Mouse (Mus musculus) myocyte (in vitro differentiated cells): ENCODE data around the gene Pam16. TPM values are rescaled to one million over a fixed set of nuclear protein-coding genes. Genes with fewer than 3 reads are reported as not detected.
A peak's percentile ranks its signal among the peaks of the same experiment; 100 is the strongest.

Source experiments
- H3K27me3 ChIP-seq: one replicate; pipeline ENCODE4 v1.6.1; 2011; ENCODE audit not compliant: control insufficient read depth, insufficient read depth, insufficient read length
- H3K36me3 ChIP-seq: one replicate; pipeline ENCODE4 v1.6.1; 2011; ENCODE audit not compliant: control insufficient read depth, insufficient read depth
- H3K4me2 ChIP-seq: one replicate; pipeline ENCODE4 v1.6.1; 2011; ENCODE audit warnings: low read depth, control low read depth
- H3K4me3 ChIP-seq: one replicate; pipeline ENCODE4 v1.5.1; 2011; ENCODE audit warnings: mild to moderate bottlenecking, control low read depth, moderate library complexity
- H3K79me2 ChIP-seq: one replicate; pipeline ENCODE4 v1.6.1; 2011; ENCODE audit not compliant: control insufficient read depth, insufficient read depth
- H3ac ChIP-seq: one replicate; pipeline ENCODE4 v1.6.1; 2011; ENCODE audit not compliant: control insufficient read depth, insufficient read length
- E2F4 ChIP-seq: IDR thresholded peaks from one replicate; pipeline ENCODE4 v1.6.1; 2011; ENCODE audit warnings: mild to moderate bottlenecking, control low read depth, moderate library complexity; ENCODE audit not compliant: insufficient read depth
- MAX ChIP-seq: IDR thresholded peaks from one replicate; pipeline ENCODE4 v1.6.1; 2011; ENCODE audit warnings: low read depth, mild to moderate bottlenecking, control low read depth
- MYOD1 ChIP-seq, 3 experiments: IDR thresholded peaks; one replicate each; pipeline ENCODE4 v1.6.1; 2011; ENCODE audit warnings: control low read depth in 2 of 3, low read depth in 2 of 3, mild to moderate bottlenecking in 2 of 3, moderate library complexity in 1 of 3; ENCODE audit not compliant: insufficient read length in 2 of 3, control insufficient read depth in 1 of 3
- MYOG ChIP-seq, 3 experiments: IDR thresholded peaks; one replicate each; pipeline ENCODE4 v1.6.1; 2011; ENCODE audit warnings: control low read depth in 2 of 3, low read depth in 2 of 3, mild to moderate bottlenecking in 2 of 3; ENCODE audit not compliant: insufficient read length in 2 of 3, control insufficient read depth in 1 of 3, insufficient read depth in 1 of 3
- POLR2A ChIP-seq: IDR thresholded peaks from one replicate; pipeline ENCODE4 v1.6.1; 2011; ENCODE audit warnings: low read depth, mild to moderate bottlenecking, control low read depth, moderate library complexity; ENCODE audit not compliant: insufficient read length
- POLR2AphosphoS2 ChIP-seq: IDR thresholded peaks from one replicate; pipeline ENCODE4 v1.6.1; 2011; ENCODE audit warnings: low read depth, control low read depth; ENCODE audit not compliant: insufficient read length
- REST ChIP-seq: IDR thresholded peaks from one replicate; pipeline ENCODE4 v1.6.1; 2011; ENCODE audit warnings: mild to moderate bottlenecking, control low read depth, moderate library complexity; ENCODE audit not compliant: insufficient read depth, insufficient read length
- SRF ChIP-seq: IDR thresholded peaks from one replicate; pipeline ENCODE4 v1.6.1; 2011; ENCODE audit warnings: low read depth; ENCODE audit not compliant: control insufficient read depth, insufficient read length
- TCF12 ChIP-seq: IDR thresholded peaks from one replicate; pipeline ENCODE4 v1.6.1; 2011; ENCODE audit warnings: mild to moderate bottlenecking, control low read depth; ENCODE audit not compliant: poor library complexity, insufficient read depth, severe bottlenecking
- TCF3 ChIP-seq: IDR thresholded peaks from one replicate; pipeline ENCODE4 v1.6.1; 2011; ENCODE audit warnings: low read depth, control low read depth; ENCODE audit not compliant: insufficient read length
- USF1 ChIP-seq: IDR thresholded peaks from one replicate; pipeline ENCODE4 v1.6.1; 2011; ENCODE audit warnings: low read depth, mild to moderate bottlenecking, control low read depth, moderate library complexity
- polyA plus RNA-seq: library from polyadenylated mRNA; unstranded; fragments of >200 nt; fragmentation: generic; extraction: Trizol; gene quantifications from one replicate; pipeline ENCODE4 v1.2.1, GENCODE M21; 2012; ENCODE audit warnings: missing spikeins

The Pam16 gene
- polyA plus RNA-seq, 1 experiment: 98.6 TPM

DNA sequence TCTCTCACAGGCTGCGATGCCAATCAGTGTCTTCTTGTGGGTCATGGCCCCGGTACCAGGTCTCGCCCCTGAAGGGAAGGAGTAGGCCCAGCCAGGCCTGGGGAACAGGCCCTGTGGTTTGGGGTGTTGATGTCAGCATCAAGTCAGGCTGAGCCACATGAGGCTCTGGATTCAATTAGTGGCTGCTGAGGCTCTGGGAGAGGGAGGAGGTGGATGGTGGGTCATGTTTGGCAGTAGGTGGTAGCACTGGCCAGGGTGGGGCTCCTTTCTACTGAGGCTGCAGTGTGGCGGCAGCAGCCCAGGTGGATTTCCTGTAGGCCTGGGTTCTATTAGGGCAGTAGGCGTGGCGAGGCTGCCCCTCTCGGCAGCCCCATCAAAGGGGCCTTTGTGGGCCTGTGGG lies 26.8 kb upstream of the Pam16 start:
- Histone ChIP-seq H3K4me2 (no peak overlapping the region), H3K27me3 (no peaks in the 10 kb centered on the region), H3K36me3 (peaks cover 34% of the 10 kb centered on the region), H3K79me2 (peaks cover 31% of the 10 kb centered on the region), H3K4me3 (no peak overlapping the region), H3ac (no peak overlapping the region)
- TF ChIP-seq TCF3: no peak
- TF ChIP-seq POLR2AphosphoS2: peak; percentile 62

DNA sequence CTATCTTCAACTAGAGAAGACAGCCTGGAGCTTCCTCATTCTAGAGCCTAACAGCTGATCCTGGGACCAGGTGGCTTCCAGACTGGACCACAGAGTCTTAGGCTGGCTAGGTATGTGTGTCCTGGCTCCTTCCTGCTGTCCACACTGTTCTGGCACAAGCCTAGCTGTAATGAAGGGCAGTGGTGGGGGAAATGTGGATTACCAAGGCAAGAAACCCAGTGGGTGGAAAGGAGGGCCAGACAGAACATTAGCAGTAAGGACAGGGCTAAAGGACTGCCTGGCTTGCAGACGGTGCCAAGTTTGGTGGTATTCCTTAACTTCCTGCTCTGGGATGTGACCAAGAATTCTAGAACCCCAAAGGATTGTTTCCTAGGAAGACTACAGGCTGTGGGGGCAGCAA lies 26.3 kb upstream of the Pam16 start:
- no peak for TF ChIP-seq MYOG (IDR thresholded peaks at IDR 0.05; ENCODE audit: control insufficient read depth in 1 of 3, insufficient read depth in 1 of 3, insufficient read length in 2 of 3, low read depth in 2 of 3)
- TF ChIP-seq POLR2A: no peak
- H3K4me2 ChIP-seq: peak overlapping the region; percentile 28
- H3K4me3 ChIP-seq: no peak overlapping the region
- H3K27me3 ChIP-seq: no peaks in the 10 kb centered on the region
- peaks cover 34% of the 10 kb centered on the region for H3K36me3 ChIP-seq
- peaks cover 36% of the 10 kb centered on the region for H3K79me2 ChIP-seq
- no peak overlapping the region for H3ac ChIP-seq

DNA sequence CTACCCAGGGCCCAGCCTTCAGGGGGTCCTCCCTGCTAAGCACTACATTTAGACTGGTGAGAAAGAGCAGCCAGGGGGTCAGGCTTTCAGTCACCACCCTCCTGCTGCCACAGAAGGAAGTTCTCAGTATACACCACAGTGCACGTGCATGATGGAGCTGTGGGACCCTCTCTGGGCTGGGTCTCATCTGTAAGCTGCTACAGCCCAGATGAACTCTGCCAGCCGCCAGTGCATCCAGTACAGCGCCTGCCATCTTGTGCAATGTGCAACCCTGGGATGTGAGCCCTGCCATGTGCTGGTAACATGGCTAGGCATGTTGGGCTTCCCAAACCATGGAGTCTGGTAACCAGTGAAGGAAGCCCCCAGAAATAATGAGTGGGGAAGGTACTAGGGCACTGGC lies 25.4 kb upstream of the Pam16 start:
- H3K4me2 ChIP-seq: no peak overlapping the region

DNA sequence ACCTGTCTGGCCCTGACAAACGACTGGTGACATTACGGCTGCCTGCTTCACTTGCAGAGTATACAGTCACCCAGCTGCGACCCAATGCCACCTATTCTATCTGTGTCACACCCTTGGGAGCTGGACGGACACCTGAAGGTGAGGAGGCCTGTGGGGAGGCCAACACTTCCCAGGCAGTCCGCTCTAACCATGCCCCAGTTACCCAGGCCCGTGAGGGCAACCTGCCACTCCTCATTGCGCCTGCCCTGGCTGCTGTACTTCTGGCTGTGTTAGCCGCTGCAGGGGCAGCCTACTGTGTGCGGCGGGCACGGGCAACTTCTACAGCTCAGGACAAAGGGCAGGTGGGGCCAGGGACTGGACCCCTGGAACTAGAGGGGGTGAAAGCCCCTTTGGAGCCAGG lies 24.9 kb upstream of the Pam16 start:
- Histone ChIP-seq H3K36me3 (peaks cover 34% of the 10 kb centered on the region), H3K27me3 (no peaks in the 10 kb centered on the region), H3K79me2 (peaks cover 50% of the 10 kb centered on the region), H3K4me2 (no peak overlapping the region), H3ac (no peak overlapping the region), H3K4me3 (no peak overlapping the region)
- TF ChIP-seq POLR2AphosphoS2: no peak
- TF ChIP-seq TCF3: no peak
- TF ChIP-seq POLR2A: no peak
- TF ChIP-seq SRF: no peak
- no peak for TF ChIP-seq E2F4
- TF ChIP-seq MYOG (IDR thresholded peaks at IDR 0.05; ENCODE audit: control insufficient read depth in 1 of 3, insufficient read depth in 1 of 3, insufficient read length in 2 of 3, low read depth in 2 of 3): no peak
- TF ChIP-seq REST: no peak
- no peak for TF ChIP-seq MAX
- no peak for TF ChIP-seq USF1

More for the DNA sequence above, 25.4 kb upstream of the Pam16 start:
- TF ChIP-seq USF1 (no peak), E2F4 (no peak), MYOD1 (IDR thresholded peaks at IDR 0.05; ENCODE audit: control insufficient read depth in 1 of 3, insufficient read length in 2 of 3, low read depth in 2 of 3) (no peak), POLR2AphosphoS2 (peak; percentile 16), TCF12 (no peak), SRF (no peak)
- Histone ChIP-seq H3ac (no peak overlapping the region), H3K79me2 (peaks cover 46% of the 10 kb centered on the region), H3K4me3 (no peak overlapping the region), H3K36me3 (peaks cover 34% of the 10 kb centered on the region), H3K27me3 (no peaks in the 10 kb centered on the region)

DNA sequence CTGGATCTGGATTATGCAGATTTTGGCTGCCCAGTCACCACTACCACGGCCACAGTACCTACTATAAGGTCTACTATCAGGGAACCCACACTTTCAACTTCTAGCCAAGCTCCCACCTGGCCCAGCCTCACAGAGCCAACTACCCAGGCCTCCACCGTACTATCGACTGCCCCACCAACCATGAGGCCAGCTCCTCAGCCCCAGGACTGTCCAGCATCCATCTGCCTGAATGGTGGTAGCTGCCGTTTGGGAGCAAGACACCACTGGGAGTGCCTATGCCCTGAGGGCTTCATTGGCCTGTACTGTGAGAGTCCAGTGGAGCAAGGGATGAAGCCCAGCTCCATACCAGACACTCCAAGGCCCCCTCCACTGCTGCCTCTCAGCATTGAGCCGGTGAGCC lies 24.4 kb upstream of the Pam16 start:
- Histone ChIP-seq H3K79me2 (peaks cover 55% of the 10 kb centered on the region), H3K4me3 (no peak overlapping the region), H3K27me3 (no peaks in the 10 kb centered on the region), H3K4me2 (no peak overlapping the region), H3ac (no peak overlapping the region), H3K36me3 (peaks cover 30% of the 10 kb centered on the region)
- TF ChIP-seq POLR2A (no peak), POLR2AphosphoS2 (peak; percentile 39)

DNA sequence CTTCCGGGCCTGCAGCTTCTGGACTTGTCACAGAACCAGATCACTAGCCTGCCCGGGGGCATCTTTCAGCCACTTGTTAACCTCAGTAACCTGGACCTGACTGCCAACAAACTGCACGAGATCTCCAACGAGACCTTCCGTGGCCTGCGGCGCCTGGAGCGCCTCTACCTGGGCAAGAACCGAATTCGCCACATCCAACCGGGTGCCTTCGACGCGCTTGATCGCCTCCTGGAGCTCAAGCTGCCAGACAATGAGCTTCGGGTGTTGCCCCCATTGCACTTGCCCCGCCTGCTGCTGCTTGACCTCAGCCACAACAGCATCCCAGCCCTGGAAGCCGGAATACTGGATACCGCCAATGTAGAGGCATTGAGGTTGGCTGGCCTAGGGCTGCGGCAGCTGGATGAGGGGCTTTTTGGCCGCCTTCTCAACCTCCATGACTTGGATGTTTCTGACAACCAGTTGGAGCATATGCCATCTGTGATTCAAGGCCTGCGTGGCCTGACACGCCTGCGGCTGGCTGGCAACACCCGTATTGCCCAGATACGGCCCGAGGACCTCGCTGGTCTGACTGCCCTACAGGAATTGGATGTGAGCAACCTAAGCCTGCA lies 23.7 kb upstream of the Pam16 start:
- Histone ChIP-seq H3K36me3 (peaks cover 23% of the 10 kb centered on the region), H3K4me3 (no peak overlapping the region)

More for the DNA sequence above, 23.7 kb upstream of the Pam16 start:
- peaks cover 55% of the 10 kb centered on the region for H3K79me2 ChIP-seq
- TF ChIP-seq TCF3 (no peak), MYOG (IDR thresholded peaks at IDR 0.05; ENCODE audit: control insufficient read depth in 1 of 3, insufficient read depth in 1 of 3, insufficient read length in 2 of 3, low read depth in 2 of 3) (peak in 1 of 3 experiments; percentile 17), MAX (no peak)
- H3ac ChIP-seq: no peak overlapping the region
- no peaks in the 10 kb centered on the region for H3K27me3 ChIP-seq
- H3K4me2 ChIP-seq: peak overlapping the region; percentile 64
